Mouse (Mus musculus): ENCODE data around the gene Hist2h3c2.
A peak's percentile ranks its signal among the peaks of the same experiment; 100 is the strongest.
"Not testable (repeated sequence)": the region's sequence is repeated elsewhere in the genome, so short reads cannot be mapped to it uniquely, and the experiment has no call there.

The Hist2h3c2 gene

DNA sequence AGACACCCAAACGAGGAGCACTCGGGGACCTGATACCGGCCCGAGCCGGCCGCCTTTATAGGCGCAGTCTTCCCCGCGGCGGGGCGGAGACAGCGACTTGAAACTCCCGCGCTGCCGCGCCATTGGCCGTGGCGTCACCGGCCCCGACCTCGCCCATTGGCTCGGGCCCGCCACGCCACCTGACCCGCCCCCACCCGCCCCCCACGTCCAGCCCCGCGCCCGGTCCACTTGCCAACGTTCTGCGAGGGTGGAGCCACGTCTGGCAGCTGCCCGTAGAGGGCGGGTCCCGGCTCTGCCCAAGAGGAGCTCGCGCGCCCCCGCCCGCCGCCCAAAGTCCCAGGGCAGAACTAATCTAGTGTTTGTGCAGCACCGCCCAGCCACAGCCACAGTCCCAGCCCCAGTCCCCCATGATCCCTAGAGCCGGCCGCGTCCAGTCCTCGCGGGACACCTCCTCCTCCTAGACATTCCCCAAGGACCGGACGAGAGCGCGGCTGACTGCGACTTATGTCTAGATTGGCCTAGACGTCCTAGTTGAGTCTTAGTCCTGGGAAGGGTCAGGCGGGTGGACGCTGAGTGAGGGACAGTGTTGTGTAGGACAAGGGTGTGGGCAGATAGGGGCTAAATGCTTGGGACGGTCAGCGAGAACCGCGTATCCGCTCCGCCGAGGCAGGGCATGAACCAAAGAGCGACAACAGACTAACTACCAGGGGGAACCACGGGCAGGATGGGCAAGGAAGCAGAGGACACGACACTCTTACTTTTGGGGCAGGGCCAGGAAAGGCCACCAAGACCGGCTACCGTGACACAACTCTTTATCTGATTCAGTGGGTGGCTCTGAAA lies at the start of gene Hist2h3c2:
Gene Hist2h3c2 (minus strand): TSS at position 174 of the 840 bp plus-strand sequence.
- not testable (repeated sequence) for DNase-seq (ENCODE audit: low spot score)

DNA sequence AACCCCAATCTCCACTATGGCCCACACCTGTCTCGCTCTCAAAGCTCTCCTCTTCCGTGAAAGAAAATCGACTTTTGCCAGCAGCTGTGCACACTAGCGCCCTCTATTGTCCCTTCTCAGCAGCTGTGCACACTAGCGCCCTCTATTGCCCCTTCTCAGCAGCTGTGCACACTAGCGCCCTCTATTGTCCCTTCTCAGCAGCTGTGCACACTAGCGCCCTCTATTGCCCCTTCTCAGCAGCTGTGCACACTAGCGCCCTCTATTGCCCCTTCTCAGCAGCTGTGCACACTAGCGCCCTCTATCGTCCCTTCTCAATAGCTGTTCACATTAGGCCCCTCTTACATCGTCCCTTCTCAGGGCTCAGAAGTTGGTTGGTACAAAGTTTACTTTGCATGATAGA lies 48.4 kb upstream of the Hist2h3c2 start:
- DNase-seq (ENCODE audit: low spot score), result not testable (repeated sequence)

DNA sequence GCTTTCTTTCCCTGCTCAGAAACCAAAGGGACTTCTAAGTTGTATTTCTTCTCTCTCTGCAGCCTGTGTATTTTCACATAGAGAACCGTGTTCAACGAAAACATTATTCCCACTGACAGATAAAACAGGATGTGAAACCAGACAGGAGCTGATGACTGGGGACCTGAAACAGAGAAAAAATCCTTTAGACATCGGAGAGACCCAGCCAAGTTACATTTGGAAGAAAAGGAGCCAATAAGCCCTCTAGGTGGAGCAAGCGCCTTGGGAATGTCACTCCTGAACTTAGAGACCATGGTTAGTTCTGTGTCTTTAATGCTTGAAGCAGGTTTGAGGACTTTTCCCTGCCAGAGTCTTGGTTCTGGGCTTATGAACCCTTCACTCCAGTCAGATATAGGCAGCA lies 45.5 kb upstream of the Hist2h3c2 start:
- DNase-seq (ENCODE audit: low spot score), result no peak

GRCm38 (mm10) chr3:96280660-96281059 lies 41.7 kb upstream of the Hist2h3c2 start:
- no peak for DNase-seq (ENCODE audit: low spot score)

GRCm38 (mm10) chr3:96277800-96278624 lies 39.1 kb upstream of the Hist2h3c2 start:
- peak; percentile 91 for DNase-seq (ENCODE audit: low spot score)

DNA sequence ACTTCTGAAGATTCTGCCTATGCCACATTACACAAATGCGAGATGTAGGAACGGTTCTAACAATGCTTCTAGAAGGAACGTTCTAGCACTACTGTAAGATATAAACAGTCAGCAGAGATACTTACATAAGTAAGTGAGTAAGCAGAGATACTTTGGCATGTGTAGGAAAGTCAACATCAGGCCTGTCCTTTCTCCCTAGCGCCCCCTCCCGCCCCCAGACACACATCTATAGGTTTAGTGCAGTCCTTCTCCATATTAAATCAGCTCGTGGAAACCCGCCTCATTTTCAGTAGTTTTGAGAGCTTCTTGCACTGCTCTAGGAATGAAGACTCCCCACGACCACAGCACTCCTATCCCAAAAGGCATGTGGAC lies 38.5 kb upstream of the Hist2h3c2 start:
- DNase-seq (ENCODE audit: low spot score), result peak; percentile 33

DNA sequence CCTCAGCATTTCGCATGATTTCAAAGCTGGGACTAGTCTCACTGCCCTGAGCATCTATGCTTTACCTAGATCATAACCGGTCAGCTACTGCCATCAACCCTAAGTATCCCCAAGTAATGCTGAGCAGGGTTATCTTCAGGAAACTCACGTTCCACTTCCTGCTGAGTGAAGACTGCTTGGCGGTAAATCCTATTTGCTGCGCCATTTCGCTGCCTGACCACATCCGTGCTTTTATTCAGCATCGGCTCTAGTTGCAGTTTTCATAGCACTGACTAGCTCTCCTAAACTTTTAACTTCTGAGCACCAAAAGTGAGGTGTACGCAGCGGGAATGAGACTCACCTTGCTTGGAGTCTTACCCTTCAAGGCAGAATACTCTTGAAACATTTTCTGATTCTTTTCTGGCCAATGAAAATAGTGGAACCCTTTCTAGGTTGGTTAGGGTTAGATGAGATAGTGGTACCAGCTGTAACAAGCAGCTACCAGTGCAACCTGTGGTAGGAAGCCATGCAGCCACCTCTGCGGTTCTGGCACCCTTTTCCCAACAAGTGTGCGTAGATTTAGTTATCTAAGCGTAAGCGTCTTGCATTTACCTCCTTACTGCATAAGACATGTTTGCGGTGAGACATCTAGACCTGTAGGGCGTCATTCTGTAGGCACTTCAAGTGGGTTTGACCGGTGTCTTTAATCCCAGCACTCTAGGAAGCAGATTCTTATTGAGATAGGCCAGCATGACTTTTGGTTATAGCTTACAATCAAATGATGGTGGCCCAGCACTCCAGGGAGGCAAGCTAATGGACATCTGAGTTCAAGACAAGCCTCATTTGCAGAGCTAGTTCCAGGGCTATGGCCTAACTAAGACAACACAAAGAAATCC lies 34.9 kb upstream of the Hist2h3c2 start:
- DNase-seq (ENCODE audit: low spot score), result no peak

GRCm38 (mm10) chr3:96269511-96270474 lies 30.9 kb upstream of the Hist2h3c2 start, which contains the start of gene Hist2h2bb:
TSS of gene Hist2h2bb (plus strand) at chr3:96269752.
- DNase-seq (ENCODE audit: low spot score), result peak; percentile 97

DNA sequence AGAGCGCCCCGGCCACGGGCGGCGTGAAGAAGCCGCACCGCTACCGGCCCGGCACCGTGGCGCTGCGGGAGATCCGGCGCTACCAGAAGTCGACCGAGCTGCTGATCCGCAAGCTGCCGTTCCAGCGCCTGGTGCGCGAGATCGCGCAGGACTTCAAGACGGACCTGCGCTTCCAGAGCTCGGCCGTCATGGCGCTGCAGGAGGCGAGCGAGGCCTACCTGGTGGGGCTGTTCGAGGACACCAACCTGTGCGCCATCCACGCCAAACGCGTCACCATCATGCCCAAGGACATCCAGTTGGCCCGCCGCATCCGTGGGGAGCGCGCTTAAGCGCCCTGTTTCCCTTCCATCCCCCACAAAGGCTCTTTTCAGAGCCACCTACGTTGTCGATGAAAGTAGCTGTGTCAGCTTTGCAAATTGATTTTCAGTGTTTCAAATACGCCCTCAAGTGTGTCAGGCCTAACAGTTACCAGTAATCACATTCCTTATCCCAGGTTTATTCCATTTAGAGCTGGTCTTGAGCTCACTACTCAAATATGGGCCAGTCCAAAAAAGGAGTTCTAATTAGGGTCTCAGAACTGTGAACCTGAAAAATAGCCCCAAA lies 29.9 kb upstream of the Hist2h3c2 start:
- DNase-seq (ENCODE audit: low spot score), result not testable (repeated sequence)

DNA sequence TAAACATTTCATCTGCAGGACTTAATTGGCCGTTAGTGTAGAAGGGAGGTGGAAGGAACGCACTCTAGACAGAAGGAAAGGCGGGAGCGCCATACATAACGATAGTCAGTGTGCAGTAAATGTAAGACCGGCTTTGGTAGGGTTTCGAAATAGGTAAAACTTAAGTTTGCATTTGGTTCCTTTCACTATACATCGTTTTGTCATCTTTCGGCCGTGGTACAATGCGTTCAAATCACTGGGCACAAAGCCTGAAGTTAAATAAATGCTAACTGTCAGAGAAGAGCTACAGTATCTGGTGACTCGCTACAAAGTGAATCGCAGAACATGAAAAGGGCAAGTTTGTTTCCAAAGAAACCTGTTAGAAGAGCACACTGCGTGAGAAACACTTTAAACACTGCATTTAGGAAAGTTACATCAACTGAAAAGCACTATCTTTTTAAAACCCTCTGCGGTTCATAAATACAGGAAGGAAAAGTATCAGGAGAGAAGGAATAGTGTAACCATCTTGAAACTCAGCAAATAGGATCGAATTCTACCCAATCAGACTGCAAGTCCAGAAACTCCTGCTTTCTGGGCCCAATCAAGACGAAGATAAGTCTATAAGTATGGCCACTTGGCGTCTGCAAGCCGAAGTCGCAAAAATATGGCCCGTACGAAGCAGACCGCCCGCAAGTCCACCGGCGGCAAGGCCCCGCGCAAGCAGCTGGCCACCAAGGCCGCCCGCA lies 29.3 kb upstream of the Hist2h3c2 start, which contains the start of gene Hist2h3b:
Gene Hist2h3b (plus strand): TSS at position 604 of the 725 bp plus-strand sequence.
- peak; percentile 89 for DNase-seq (ENCODE audit: low spot score)

DNA sequence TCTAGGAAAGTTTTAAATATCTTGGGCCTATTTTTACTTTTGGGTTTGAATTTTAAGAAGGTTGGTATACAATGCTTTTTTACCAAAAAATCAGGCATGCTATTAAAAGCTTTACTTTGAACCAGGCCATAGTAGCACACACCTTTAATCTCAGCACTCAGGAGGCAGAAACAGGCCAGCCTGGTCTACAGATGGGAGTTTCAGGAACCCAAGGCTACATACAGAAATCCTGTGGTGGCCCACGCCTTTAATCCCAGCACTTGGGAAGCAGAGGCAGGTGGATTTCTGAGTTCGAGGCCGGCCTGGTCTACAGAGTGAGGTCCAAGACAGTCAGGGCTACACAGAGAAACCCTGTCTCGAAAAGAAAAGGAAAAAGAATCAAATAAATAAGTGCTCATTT lies 28.6 kb upstream of the Hist2h3c2 start:
- DNase-seq (ENCODE audit: low spot score), result no peak

DNA sequence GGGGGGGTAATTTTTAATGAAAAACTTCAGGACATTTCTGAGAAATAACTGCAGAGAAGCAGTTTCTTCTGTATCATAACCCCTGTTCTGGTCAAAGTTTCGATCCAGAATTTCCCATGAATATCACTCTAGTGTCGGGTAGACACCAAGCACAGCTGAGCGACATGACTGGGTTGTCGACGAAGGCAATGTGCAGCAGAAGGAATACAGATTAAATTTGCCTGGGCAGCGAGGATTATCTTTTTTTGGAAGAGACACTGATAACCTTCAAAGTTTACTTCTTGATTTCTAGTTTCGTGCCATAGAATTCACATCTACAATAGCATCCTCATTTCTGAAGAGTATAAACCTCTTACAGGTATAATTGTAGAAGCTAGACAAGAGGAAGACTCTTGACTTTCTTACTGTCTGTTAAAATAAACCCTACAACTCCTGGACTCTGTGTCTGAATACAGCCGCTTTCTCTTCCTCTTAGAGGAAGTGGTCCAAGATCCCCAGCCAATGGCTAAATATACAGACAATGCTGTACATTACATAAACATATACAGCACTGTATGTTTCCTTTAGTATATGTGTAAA lies 27.3 kb upstream of the Hist2h3c2 start:
- no peak for DNase-seq (ENCODE audit: low spot score)

DNA sequence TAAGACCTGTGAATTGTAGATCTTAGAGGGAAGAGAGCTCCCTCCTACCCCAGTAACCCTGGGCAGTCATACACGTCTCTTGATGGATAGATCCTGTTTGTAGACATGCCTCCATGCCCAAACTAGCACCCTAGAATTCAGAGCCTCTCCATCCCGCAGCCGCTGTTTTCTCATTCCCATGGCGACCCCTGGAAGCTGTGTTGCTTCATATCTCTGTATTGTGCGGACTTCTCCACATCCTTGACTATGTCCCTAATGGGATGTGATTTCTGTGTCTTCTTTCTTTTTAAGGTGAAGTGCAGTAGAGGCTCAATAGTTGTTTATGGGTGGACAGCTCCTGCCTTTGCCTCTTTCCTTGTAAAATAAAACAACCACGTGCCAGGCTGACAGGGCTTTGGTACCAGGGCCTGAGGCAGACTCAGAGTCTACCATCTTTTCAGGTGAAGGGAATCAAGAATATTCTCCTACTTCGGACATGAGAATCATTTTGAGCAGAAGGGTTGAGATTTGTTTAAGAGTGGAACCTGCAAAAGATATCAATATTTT lies 25.6 kb upstream of the Hist2h3c2 start:
- no peak for DNase-seq (ENCODE audit: low spot score)

- DNase-seq (ENCODE audit: low spot score), result no peak
These were observed 24.9 kb upstream of the Hist2h3c2 start for GRCm38 (mm10) chr3:96263558-96264403.

- DNase-seq (ENCODE audit: low spot score), result peak; percentile 98
These were observed 24.1 kb upstream of the Hist2h3c2 start, which contains the start of gene Hist2h4 for GRCm38 (mm10) chr3:96262979-96263550. TSS of gene Hist2h4 (minus strand) at chr3:96263311.

- DNase-seq (ENCODE audit: low spot score), result peak; percentile 94
These were observed 23.4 kb upstream of the Hist2h3c2 start for GRCm38 (mm10) chr3:96262216-96262875.

DNA sequence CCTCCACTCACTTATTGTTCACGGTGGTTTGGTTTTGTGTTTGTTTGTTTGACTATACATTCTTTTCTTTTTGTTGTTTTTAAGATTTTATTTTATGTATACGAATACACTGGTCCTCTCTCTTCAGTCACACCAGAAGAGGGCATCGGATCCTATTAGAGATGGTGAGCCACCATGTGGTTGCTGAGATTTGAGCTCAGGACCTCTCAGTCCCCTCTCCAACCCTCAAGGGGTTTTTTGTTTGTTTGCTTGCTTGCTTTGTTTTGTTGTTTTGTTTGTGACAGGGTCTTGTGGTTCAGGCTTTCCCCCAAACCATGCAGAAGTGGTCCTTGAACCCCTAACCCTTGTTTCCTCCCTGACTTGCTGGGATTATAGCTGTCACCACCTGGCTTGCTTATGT lies 22.7 kb upstream of the Hist2h3c2 start:
- no peak for DNase-seq (ENCODE audit: low spot score)

Data from lung, postnatal 25 days (tissue).